Mouse (Mus musculus) ES-Bruce4 (cell line): Measurements from ENCODE around the gene Camta1.

ENCODE experiments used
- CTCF ChIP-seq: IDR thresholded peaks from one replicate; pipeline ENCODE4 v1.8.1; 2011; ENCODE audit warnings: low read depth, low read length
- POLR2A ChIP-seq: IDR thresholded peaks from one replicate; pipeline ENCODE4 v1.8.1; 2011; ENCODE audit warnings: low read length; ENCODE audit not compliant: insufficient read depth

DNA sequence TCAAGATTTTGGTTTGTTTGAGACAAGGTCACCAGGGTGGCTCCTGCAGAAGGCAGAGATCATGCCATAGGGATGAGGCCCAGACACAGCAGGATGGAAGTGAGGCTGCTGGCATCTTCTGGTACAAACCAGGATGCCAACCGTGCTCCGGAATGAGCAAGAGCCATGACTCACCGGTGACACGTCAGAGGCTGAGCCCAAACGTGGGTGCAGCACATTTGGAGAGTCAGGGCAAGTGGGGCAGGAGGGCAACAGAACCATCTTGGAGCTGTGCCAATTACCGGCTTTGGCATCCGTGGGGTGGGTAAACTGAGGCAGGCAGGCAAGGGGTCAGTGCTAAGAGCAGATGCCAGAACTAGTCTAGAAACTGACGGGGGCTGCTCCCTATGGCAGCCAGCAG, 888.4 kb downstream of the Camta1 start:
- TF ChIP-seq CTCF, result no peak
- TF ChIP-seq POLR2A, result no peak
